Mouse (Mus musculus) myocyte (in vitro differentiated cells): ENCODE results near the gene Ldhal6b. TPM values are rescaled to one million over a fixed set of nuclear protein-coding genes. Genes with fewer than 3 reads are reported as not detected.

Source experiments
- H3K27me3 ChIP-seq: one replicate; pipeline ENCODE4 v1.6.1; 2011; ENCODE audit not compliant: control insufficient read depth, insufficient read depth, insufficient read length
- H3K36me3 ChIP-seq: one replicate; pipeline ENCODE4 v1.6.1; 2011; ENCODE audit not compliant: control insufficient read depth, insufficient read depth
- H3K4me2 ChIP-seq: one replicate; pipeline ENCODE4 v1.6.1; 2011; ENCODE audit warnings: low read depth, control low read depth
- H3K4me3 ChIP-seq: one replicate; pipeline ENCODE4 v1.5.1; 2011; ENCODE audit warnings: mild to moderate bottlenecking, control low read depth, moderate library complexity
- H3K79me2 ChIP-seq: one replicate; pipeline ENCODE4 v1.6.1; 2011; ENCODE audit not compliant: control insufficient read depth, insufficient read depth
- H3ac ChIP-seq: one replicate; pipeline ENCODE4 v1.6.1; 2011; ENCODE audit not compliant: control insufficient read depth, insufficient read length
- CEBPB ChIP-seq: IDR thresholded peaks from 2 replicates; pipeline ENCODE4 v1.6.1; 2011; ENCODE audit warnings: mild to moderate bottlenecking, moderate library complexity; ENCODE audit not compliant: poor library complexity, insufficient read depth, severe bottlenecking
- E2F4 ChIP-seq: IDR thresholded peaks from one replicate; pipeline ENCODE4 v1.6.1; 2011; ENCODE audit warnings: mild to moderate bottlenecking, control low read depth, moderate library complexity; ENCODE audit not compliant: insufficient read depth
- MAX ChIP-seq: IDR thresholded peaks from one replicate; pipeline ENCODE4 v1.6.1; 2011; ENCODE audit warnings: low read depth, mild to moderate bottlenecking, control low read depth
- MYOD1 ChIP-seq, 3 experiments: IDR thresholded peaks; one replicate each; pipeline ENCODE4 v1.6.1; 2011; ENCODE audit warnings: control low read depth in 2 of 3, low read depth in 2 of 3, mild to moderate bottlenecking in 2 of 3, moderate library complexity in 1 of 3; ENCODE audit not compliant: insufficient read length in 2 of 3, control insufficient read depth in 1 of 3
- MYOG ChIP-seq, 3 experiments: IDR thresholded peaks; one replicate each; pipeline ENCODE4 v1.6.1; 2011; ENCODE audit warnings: control low read depth in 2 of 3, low read depth in 2 of 3, mild to moderate bottlenecking in 2 of 3; ENCODE audit not compliant: insufficient read length in 2 of 3, control insufficient read depth in 1 of 3, insufficient read depth in 1 of 3
- POLR2A ChIP-seq: IDR thresholded peaks from one replicate; pipeline ENCODE4 v1.6.1; 2011; ENCODE audit warnings: low read depth, mild to moderate bottlenecking, control low read depth, moderate library complexity; ENCODE audit not compliant: insufficient read length
- POLR2AphosphoS2 ChIP-seq: IDR thresholded peaks from one replicate; pipeline ENCODE4 v1.6.1; 2011; ENCODE audit warnings: low read depth, control low read depth; ENCODE audit not compliant: insufficient read length
- REST ChIP-seq: IDR thresholded peaks from one replicate; pipeline ENCODE4 v1.6.1; 2011; ENCODE audit warnings: mild to moderate bottlenecking, control low read depth, moderate library complexity; ENCODE audit not compliant: insufficient read depth, insufficient read length
- SRF ChIP-seq: IDR thresholded peaks from one replicate; pipeline ENCODE4 v1.6.1; 2011; ENCODE audit warnings: low read depth; ENCODE audit not compliant: control insufficient read depth, insufficient read length
- TCF12 ChIP-seq: IDR thresholded peaks from one replicate; pipeline ENCODE4 v1.6.1; 2011; ENCODE audit warnings: mild to moderate bottlenecking, control low read depth; ENCODE audit not compliant: poor library complexity, insufficient read depth, severe bottlenecking
- TCF3 ChIP-seq: IDR thresholded peaks from one replicate; pipeline ENCODE4 v1.6.1; 2011; ENCODE audit warnings: low read depth, control low read depth; ENCODE audit not compliant: insufficient read length
- USF1 ChIP-seq: IDR thresholded peaks from one replicate; pipeline ENCODE4 v1.6.1; 2011; ENCODE audit warnings: low read depth, mild to moderate bottlenecking, control low read depth, moderate library complexity
- polyA plus RNA-seq: library from polyadenylated mRNA; unstranded; fragments of >200 nt; fragmentation: generic; extraction: Trizol; gene quantifications from one replicate; pipeline ENCODE4 v1.2.1, GENCODE M21; 2012; ENCODE audit warnings: missing spikeins

Ldhal6b gene
- polyA plus RNA-seq, 1 experiment, result 0.06 TPM

DNA sequence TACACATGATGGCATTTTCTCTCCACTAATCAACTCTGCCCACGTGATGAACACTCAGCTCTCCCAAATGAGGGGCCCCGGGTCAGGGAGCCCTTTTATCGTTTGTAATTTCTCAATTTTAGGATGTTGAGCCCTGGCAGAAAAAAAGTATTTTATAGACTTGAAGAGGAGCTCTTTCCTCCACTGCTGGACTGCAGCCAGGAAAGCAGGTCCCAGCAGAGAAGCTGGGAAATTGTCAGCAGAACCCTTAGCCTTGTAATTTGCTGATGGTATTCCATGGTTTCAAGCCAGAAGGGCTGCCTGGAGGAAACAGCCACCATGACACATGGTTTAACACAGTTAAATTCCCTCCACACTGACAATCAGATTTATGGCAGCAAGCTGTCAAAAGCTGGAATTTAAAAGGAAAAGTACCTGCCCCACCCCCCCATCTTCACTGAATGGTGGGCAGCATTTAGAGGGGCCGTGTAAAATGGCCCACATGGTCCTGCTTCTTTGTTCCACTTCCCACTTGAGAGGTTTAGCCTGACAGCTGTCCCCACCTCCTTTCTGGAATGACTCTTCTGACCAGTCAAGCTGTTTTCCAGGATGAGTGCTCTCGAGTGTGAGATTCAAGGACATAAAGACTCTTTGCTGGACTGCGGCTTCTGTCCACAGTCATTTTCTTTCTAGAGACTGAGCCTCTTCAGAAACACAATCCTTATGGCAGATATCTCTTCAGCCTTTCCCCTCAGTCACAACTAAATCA lies 1.4 kb upstream of the Ldhal6b start:
- peaks cover 3% of the 10 kb centered on the region for H3K36me3 ChIP-seq
- no peaks in the 10 kb centered on the region for H3K79me2 ChIP-seq
- no peak overlapping the region for H3K4me3 ChIP-seq
- H3K4me2 ChIP-seq, result no peak overlapping the region
- H3ac ChIP-seq, result no peak overlapping the region
- TF ChIP-seq MYOG (IDR thresholded peaks at IDR 0.05; ENCODE audit: control insufficient read depth in 1 of 3, insufficient read depth in 1 of 3, insufficient read length in 2 of 3, low read depth in 2 of 3) (no peak), USF1 (no peak), TCF12 (no peak), SRF (no peak), REST (no peak), POLR2AphosphoS2 (no peak), CEBPB (no peak), TCF3 (no peak), POLR2A (no peak), E2F4 (no peak), MAX (no peak), MYOD1 (IDR thresholded peaks at IDR 0.05; ENCODE audit: control insufficient read depth in 1 of 3, insufficient read length in 2 of 3, low read depth in 2 of 3) (no peak)
- no peaks in the 10 kb centered on the region for H3K27me3 ChIP-seq

DNA sequence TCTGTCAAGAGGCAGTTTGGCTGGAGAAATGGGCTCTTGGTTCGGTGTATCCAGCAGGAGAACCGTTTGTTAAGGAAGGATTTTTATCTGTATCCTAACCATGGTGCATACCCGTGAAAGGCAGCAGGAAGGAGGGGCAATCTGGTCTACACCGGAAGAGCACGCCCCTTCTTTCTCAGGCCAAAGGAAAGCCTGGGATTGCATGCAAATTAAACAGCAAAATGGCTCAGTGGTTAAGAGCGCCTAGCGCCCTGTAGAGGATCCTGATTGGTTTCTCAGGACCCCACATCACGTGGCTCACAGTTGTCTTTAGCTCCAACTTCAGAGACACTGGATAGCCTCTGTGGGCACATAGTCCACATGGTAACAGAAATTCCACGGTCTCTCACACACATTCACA lies 489 bp upstream of the Ldhal6b start:
- Histone ChIP-seq H3K36me3 (peaks cover 3% of the 10 kb centered on the region), H3K79me2 (no peaks in the 10 kb centered on the region), H3K4me3 (no peak overlapping the region), H3K27me3 (no peaks in the 10 kb centered on the region), H3ac (no peak overlapping the region), H3K4me2 (no peak overlapping the region)
- no peak for TF ChIP-seq USF1
- no peak for TF ChIP-seq E2F4
- no peak for TF ChIP-seq CEBPB
- no peak for TF ChIP-seq SRF
- no peak for TF ChIP-seq MYOD1 (IDR thresholded peaks at IDR 0.05; ENCODE audit: control insufficient read depth in 1 of 3, insufficient read length in 2 of 3, low read depth in 2 of 3)
- TF ChIP-seq REST, result no peak
- TF ChIP-seq POLR2A, result no peak
- TF ChIP-seq TCF3, result no peak

DNA sequence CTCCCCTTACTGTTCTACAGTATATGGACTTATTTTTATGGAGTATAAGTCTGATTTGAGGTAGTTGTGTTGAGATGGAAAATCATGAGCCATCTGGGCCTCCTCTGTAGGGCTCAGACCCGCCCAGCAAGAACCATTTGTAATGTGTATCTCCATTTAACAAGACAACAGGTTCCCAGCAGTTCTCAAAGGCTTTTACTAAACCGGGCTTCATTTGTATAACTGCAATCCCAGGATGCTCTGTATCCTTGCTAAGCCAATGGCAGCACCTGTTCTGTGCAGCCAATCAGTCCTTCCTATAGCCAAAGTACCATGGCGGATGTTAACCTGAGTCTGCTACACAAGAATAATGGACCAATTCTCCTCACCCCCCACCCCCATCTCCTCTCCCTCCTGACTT lies 2.0 kb downstream of the Ldhal6b start:
- peaks cover 3% of the 10 kb centered on the region for H3K36me3 ChIP-seq
- TF ChIP-seq CEBPB, result no peak
- no peak for TF ChIP-seq MYOD1 (IDR thresholded peaks at IDR 0.05; ENCODE audit: control insufficient read depth in 1 of 3, insufficient read length in 2 of 3, low read depth in 2 of 3)
- no peak for TF ChIP-seq MAX
- no peaks in the 10 kb centered on the region for H3K27me3 ChIP-seq
- H3K79me2 ChIP-seq, result no peaks in the 10 kb centered on the region
- H3K4me2 ChIP-seq, result no peak overlapping the region
- no peak overlapping the region for H3K4me3 ChIP-seq
- no peak overlapping the region for H3ac ChIP-seq

DNA sequence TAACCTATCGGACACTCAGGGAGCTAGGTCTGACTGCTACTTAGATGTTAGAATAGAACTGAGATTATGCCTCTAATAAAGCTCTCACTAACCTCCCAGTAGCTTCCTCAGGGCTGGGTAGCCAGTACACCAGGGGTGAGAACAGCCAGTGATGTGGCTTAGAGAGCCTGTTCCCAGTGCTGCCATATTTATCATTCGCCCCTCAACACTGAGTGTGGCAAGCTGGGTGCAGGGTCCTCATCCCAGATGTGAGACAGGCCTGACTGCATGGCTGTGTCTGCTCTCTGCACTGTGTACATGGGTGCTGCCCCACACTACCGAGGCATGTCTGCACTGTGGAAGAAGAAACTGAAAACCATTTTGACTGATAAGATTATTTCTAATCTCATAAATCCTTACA lies 4.5 kb downstream of the Ldhal6b start:
- Histone ChIP-seq H3K27me3 (no peaks in the 10 kb centered on the region), H3K36me3 (no peaks in the 10 kb centered on the region), H3K79me2 (no peaks in the 10 kb centered on the region), H3K4me3 (no peak overlapping the region), H3ac (no peak overlapping the region), H3K4me2 (no peak overlapping the region)
- TF ChIP-seq USF1 (no peak), REST (no peak), E2F4 (no peak), SRF (no peak), POLR2AphosphoS2 (no peak), TCF3 (no peak), CEBPB (no peak), MYOD1 (IDR thresholded peaks at IDR 0.05; ENCODE audit: control insufficient read depth in 1 of 3, insufficient read length in 2 of 3, low read depth in 2 of 3) (no peak), TCF12 (no peak), MYOG (IDR thresholded peaks at IDR 0.05; ENCODE audit: control insufficient read depth in 1 of 3, insufficient read depth in 1 of 3, insufficient read length in 2 of 3, low read depth in 2 of 3) (no peak), MAX (no peak), POLR2A (no peak)

DNA sequence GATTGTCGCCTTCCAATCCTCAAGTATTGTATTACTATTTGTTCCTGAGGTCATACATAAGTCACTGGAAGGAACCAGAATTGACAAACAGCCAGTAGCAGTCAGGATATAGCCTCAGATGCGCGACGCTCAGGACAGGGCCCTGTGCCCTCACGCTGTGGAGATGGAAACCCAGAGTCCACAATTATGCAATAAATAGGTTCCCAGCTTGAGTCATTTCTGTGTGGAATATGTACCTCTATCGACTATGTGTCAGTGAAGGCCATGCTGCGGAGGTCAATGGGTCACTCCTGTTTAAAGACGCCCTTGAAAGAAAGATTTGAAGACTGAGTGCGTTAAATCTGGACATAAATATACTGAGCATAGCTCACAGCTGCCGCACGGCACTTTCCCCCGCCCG lies 5.2 kb downstream of the Ldhal6b start:
- H3ac ChIP-seq, result no peak overlapping the region
- H3K79me2 ChIP-seq, result no peaks in the 10 kb centered on the region
- H3K36me3 ChIP-seq, result no peaks in the 10 kb centered on the region
- H3K27me3 ChIP-seq, result no peaks in the 10 kb centered on the region
- H3K4me3 ChIP-seq, result no peak overlapping the region
- TF ChIP-seq TCF3 (no peak), CEBPB (no peak), MYOG (IDR thresholded peaks at IDR 0.05; ENCODE audit: control insufficient read depth in 1 of 3, insufficient read depth in 1 of 3, insufficient read length in 2 of 3, low read depth in 2 of 3) (no peak), POLR2A (no peak), MAX (no peak), TCF12 (no peak), MYOD1 (IDR thresholded peaks at IDR 0.05; ENCODE audit: control insufficient read depth in 1 of 3, insufficient read length in 2 of 3, low read depth in 2 of 3) (no peak), SRF (no peak), POLR2AphosphoS2 (no peak), USF1 (no peak), REST (no peak), E2F4 (no peak)
- no peak overlapping the region for H3K4me2 ChIP-seq
